Mouse (Mus musculus) hindbrain, embryonic 12.5 days (tissue): Measurements from ENCODE around the gene Nol7. TPM values are rescaled to one million over a fixed set of nuclear protein-coding genes. Genes with fewer than 3 reads are reported as not detected.

Experiments used
- ATAC-seq: fragments of 200-750 bp; cut with Nextera tagmentation; 2 replicates; pipeline ENCODE4 v1.8.0; 2017; ENCODE audit warnings: moderate TSS enrichment; ENCODE audit not compliant: low FRiP score
- H3K27ac ChIP-seq: fragments of 300-500 bp; sonication (generic); 2 replicates; pipeline ENCODE4 v1.5.1; 2016; ENCODE audit warnings: mild to moderate bottlenecking
- H3K27me3 ChIP-seq: fragments of 300-500 bp; sonication (generic); 2 replicates; pipeline ENCODE4 v1.6.1; 2016; ENCODE audit warnings: mild to moderate bottlenecking
- H3K36me3 ChIP-seq: fragments of 300-500 bp; sonication (generic); 2 replicates; pipeline ENCODE4 v1.6.1; 2016; ENCODE audit warnings: mild to moderate bottlenecking
- H3K4me1 ChIP-seq: fragments of 300-500 bp; sonication (generic); 2 replicates; pipeline ENCODE4 v1.6.1; 2016
- H3K4me2 ChIP-seq: fragments of 300-500 bp; sonication (generic); replicated peaks from 2 replicates; pipeline ENCODE4 v1.6.1; 2016; ENCODE audit warnings: mild to moderate bottlenecking
- H3K4me3 ChIP-seq: fragments of 300-500 bp; sonication (generic); 2 replicates; pipeline ENCODE4 v1.5.1; 2016; ENCODE audit warnings: mild to moderate bottlenecking
- H3K9ac ChIP-seq: fragments of 300-500 bp; sonication (generic); 2 replicates; pipeline ENCODE4 v1.6.1; 2016; ENCODE audit warnings: mild to moderate bottlenecking, moderate library complexity
- H3K9me3 ChIP-seq: fragments of 300-500 bp; sonication (generic); replicated peaks from 2 replicates; pipeline ENCODE4 v1.6.1; 2016; ENCODE audit warnings: mild to moderate bottlenecking
- WGBS: fragments of 180-500 bp; shearing (Covaris S2); methylation state at CpG from one replicate; pipeline ENCODE4 v1.1.7; 2016; 5-methylcytosine and 5-hydroxymethylcytosine counted together
- polyA plus RNA-seq: library from polyadenylated mRNA; unstranded; fragments of >200 nt; fragmentation: Nextera tagmentation; extraction: Ambion mirVana; gene quantifications from 2 replicates; pipeline ENCODE4 v1.2.1, GENCODE M21; 2016

Gene Nol7
- polyA plus RNA-seq, result 171 and 174 TPM in 2 replicates

DNA sequence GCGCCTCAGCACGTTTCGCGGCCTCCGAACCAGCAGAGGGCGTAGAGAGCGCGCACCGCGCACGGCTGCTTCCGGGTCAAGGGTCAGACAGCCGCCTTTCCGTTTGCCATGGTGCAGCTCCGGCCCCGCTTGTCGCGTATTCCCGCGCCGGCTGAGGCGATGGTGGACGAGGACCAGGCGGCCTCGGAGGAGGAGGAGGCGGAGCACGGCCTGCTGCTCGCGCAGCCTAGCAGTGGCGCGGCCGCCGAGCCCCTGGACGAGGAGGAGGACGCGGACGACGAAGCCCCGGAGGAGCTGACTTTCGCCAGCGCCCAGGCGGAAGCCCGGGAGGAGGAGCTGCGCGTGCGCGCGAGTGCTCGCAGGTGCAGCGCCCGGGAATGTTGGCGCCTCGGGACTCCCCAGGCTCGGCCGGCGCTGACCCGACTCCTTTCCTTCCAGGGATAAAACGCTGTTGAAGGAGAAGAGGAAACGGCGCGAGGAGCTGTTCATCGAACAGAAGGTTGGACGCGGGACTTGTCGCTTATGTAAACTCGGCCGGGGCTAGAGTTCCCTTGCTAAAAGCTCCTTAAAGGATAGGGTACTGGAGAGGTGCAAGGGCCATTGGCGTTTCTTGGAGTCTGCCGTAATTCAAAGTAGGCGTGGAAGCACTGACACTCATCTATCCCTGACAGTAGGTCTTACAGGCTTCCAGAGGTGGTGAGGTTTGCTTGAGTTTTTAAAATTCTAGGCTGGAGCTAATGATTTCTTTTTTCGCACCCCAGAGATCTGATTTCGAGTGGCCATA is at the start of gene Nol7:
Gene Nol7, plus strand, starts transcription at position 94 of the 784 bp plus-strand sequence.
- Histone ChIP-seq H3K4me3 (peak within 1 kb of the TSS; percentile 92), H3K27me3 (no peaks in the 10 kb centered on the region), H3K36me3 (peaks cover 46% of the 10 kb centered on the region), H3K4me2 (peak within 1 kb of the TSS; percentile 77), H3K4me1 (peaks cover 8% of the 10 kb centered on the region), H3K9ac (peak within 1 kb of the TSS; percentile 88), H3K9me3 (no peaks in the 10 kb centered on the region), H3K27ac (peak within 1 kb of the TSS; percentile 96)
- 1% methylated on average over 66 of the region's 72 CpGs for WGBS
- ATAC-seq, result peak; percentile 94

DNA sequence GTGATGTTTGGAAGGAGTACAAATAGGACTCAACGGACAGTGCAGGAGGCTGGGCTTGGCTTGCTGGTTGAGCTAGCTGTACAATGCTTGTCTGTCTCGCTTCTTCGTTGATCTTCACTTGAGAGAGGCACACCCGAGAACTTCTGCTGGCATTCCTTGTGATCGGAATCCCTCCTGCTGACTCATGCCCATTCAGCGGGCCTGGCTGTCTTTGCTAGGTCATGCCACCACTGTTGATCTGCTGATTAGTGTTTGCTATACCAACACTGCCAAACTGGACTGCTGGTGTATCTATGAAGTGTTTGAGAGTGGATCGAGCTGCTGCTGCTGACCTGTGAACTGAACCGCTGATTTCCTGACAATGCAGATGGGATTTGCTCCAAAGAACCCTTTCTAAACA is 48.8 kb upstream of the Nol7 start:
- no peak overlapping the region for H3K4me2 ChIP-seq
- WGBS, result 81% methylated on average over 8 of the region's 8 CpGs
- H3K4me3 ChIP-seq, result no peak overlapping the region
- no peaks in the 10 kb centered on the region for H3K36me3 ChIP-seq
- no peaks in the 10 kb centered on the region for H3K9me3 ChIP-seq
- H3K27ac ChIP-seq, result no peak overlapping the region
- H3K27me3 ChIP-seq, result no peaks in the 10 kb centered on the region
- no peaks in the 10 kb centered on the region for H3K4me1 ChIP-seq
- no peak for ATAC-seq
- H3K9ac ChIP-seq, result no peak overlapping the region

DNA sequence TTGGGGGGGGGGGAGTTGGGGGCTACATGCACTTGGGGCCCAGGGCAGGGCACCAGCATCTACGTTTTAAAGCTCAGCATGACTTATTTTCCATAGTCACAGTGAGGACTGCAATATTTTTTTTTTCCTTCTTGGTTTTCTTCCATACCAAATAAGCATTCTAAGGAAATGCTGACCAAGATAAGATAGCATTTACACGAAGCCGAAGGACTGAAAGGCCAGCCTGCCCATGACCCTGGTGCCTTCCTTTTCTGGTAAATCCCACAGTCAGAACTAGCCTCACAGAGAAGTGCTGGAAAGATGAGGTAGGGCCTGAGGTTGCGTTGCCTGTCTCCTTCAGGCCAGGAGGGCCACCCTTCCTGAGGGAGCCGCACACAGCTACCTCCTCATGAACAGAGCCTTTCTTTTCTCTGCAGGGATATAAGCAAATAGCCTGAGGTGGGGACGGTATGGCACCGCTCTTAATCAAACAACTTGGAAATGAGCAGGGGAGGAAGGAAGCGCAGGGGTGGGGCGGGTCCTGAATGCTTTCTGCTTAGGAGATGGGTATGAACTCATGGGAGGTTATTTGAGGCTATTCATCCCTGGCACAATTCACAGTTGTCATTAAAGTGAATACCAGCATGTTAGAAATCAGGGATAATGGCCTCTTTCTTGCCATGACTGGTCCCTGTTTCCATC is 47.6 kb upstream of the Nol7 start:
- Histone ChIP-seq H3K9ac (no peak overlapping the region), H3K27me3 (no peaks in the 10 kb centered on the region), H3K9me3 (no peaks in the 10 kb centered on the region), H3K36me3 (no peaks in the 10 kb centered on the region), H3K4me3 (no peak overlapping the region), H3K4me1 (no peaks in the 10 kb centered on the region), H3K4me2 (no peak overlapping the region), H3K27ac (no peak overlapping the region)
- WGBS, result 80% methylated on average over 9 of the region's 9 CpGs
- ATAC-seq, result no peak

DNA sequence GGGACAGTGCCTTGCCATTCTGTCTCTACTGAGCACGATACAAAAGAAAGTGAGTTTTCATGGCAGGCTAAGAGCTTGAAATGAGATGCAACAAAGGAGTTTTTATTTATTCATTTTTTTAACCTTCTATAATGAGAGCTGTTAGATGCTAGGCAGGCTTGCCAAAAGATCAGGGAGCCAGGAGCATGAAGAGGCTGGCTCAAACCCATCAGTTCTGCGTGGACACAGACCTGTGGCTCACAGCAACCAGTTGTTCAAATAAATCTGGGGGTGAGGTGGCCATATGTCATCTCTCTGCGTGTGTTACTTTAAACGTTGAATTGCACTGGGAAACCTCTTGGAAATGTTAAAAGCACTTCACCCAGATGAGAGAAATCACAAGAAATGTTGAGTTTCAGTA is 44.8 kb upstream of the Nol7 start:
- Histone ChIP-seq H3K27me3 (no peaks in the 10 kb centered on the region), H3K36me3 (no peaks in the 10 kb centered on the region), H3K9me3 (no peaks in the 10 kb centered on the region), H3K9ac (no peak overlapping the region), H3K4me1 (no peaks in the 10 kb centered on the region), H3K4me2 (no peak overlapping the region), H3K4me3 (no peak overlapping the region), H3K27ac (no peak overlapping the region)
- ATAC-seq, result no peak
- WGBS, result 81% methylated on average over 4 of the region's 4 CpGs

DNA sequence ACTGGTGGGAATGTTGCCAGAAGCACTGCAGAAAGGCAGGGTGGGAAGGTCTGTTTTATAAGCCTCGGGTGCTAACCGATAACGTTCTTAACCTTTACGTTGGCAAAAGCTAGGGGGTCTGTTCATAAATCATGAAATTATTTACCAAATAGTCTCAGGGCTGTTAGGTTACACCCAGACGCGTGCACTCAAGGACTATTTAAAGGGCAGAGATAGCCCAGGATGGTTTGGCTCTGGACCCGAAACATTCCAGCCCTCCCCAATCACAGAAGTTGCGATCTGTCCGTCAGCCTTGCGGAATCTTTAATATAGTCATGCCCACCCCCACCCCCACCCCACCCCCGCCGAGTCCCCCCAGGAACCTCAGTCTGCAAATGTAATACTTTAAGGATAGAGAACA is 43.8 kb upstream of the Nol7 start:
- Histone ChIP-seq H3K4me3 (no peak overlapping the region), H3K9ac (no peak overlapping the region), H3K4me2 (no peak overlapping the region), H3K27me3 (no peaks in the 10 kb centered on the region), H3K9me3 (no peaks in the 10 kb centered on the region), H3K27ac (no peak overlapping the region), H3K36me3 (no peaks in the 10 kb centered on the region), H3K4me1 (no peaks in the 10 kb centered on the region)
- WGBS, result 81% methylated on average over 12 of the region's 12 CpGs
- ATAC-seq, result no peak

DNA sequence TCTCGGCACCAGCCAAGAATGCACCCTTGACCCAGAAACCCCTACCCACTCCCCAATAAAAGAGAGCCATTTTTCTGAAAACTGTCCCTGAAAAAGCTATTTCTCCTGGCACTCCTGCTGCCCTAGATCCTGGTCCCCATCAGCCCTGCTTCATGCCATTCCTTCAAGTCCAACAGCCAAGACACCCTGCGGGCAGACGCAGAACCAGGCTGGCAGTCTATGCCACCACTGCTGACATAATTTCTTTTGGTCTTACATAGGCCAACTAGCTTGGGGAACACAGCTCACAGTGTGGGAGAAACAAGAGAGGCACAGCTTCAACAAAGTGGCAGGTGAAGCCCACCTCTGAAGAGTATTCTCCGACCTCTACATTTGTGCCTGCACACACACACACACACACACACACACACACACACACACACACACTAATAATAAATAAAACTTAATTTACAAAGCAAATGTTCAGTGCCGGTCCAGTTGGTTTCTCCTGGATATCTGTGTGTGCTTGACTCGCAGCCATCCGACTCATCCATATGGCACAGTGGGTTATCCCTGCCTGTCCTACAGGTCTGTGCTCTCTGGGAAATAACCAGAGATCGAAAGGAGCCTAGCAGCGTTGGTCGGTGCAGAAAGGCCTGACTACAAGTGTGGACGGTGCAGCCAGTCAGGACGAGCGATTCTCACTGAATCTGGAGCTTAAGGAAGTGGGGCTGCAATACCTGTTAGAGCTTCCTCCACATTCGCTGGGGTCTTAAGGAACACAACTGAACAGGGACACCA is 41.7 kb upstream of the Nol7 start:
- Histone ChIP-seq H3K27ac (no peak overlapping the region), H3K4me3 (no peak overlapping the region), H3K4me1 (no peaks in the 10 kb centered on the region), H3K36me3 (no peaks in the 10 kb centered on the region), H3K4me2 (no peak overlapping the region), H3K9me3 (no peaks in the 10 kb centered on the region), H3K27me3 (no peaks in the 10 kb centered on the region), H3K9ac (no peak overlapping the region)
- ATAC-seq, result no peak
- WGBS, result 88% methylated on average over 14 of the region's 14 CpGs

DNA sequence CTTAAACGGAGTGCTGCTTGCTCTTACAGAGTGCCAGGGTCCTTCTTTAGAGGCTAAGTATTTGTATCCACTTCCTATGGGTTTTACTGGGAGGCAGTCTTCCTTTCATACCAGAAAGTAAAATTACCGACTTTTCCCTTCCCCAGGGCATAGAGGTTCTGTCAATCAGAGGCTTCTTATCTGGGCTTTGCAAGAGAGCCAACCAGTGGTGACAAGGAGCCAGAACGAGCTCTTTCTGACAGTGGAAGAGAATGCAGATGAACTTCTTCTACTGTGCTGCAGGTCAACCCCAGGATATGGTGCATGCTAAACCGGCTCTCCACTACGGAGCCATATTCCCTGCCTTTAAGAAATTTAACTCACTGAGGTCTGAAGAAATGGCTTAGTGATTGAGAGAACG is 37.7 kb upstream of the Nol7 start:
- Histone ChIP-seq H3K4me2 (no peak overlapping the region), H3K9ac (no peak overlapping the region), H3K9me3 (no peaks in the 10 kb centered on the region), H3K4me3 (no peak overlapping the region), H3K4me1 (peaks cover 4% of the 10 kb centered on the region), H3K36me3 (no peaks in the 10 kb centered on the region), H3K27me3 (no peaks in the 10 kb centered on the region), H3K27ac (no peak overlapping the region)
- no peak for ATAC-seq
- WGBS, result 67% methylated on average over 6 of the region's 6 CpGs

DNA sequence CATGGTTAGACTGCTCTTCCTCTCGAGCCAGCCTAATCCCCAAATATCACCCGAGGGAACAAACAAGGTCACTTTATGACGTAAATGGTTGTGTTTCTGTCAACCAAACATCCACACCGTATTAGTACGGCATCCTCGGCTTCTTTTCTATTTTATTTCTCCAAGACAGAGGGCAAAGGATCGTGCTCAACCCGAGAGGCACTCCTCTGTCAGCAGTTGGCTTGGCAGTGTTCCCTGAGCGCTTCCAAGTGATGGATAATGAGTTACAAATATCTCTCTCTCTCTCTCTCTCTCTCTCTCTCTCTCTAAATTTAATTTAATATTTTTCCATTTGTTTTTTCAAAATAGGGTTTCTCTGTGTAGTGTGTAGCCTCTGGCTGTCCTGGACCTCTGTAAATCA is 35.8 kb upstream of the Nol7 start:
- ATAC-seq, result no peak
- Histone ChIP-seq H3K9me3 (no peaks in the 10 kb centered on the region), H3K4me3 (no peak overlapping the region), H3K36me3 (no peaks in the 10 kb centered on the region), H3K4me2 (no peak overlapping the region), H3K27ac (no peak overlapping the region), H3K4me1 (peaks cover 7% of the 10 kb centered on the region), H3K9ac (no peak overlapping the region), H3K27me3 (no peaks in the 10 kb centered on the region)
- 88% methylated on average over 9 of the region's 9 CpGs for WGBS

DNA sequence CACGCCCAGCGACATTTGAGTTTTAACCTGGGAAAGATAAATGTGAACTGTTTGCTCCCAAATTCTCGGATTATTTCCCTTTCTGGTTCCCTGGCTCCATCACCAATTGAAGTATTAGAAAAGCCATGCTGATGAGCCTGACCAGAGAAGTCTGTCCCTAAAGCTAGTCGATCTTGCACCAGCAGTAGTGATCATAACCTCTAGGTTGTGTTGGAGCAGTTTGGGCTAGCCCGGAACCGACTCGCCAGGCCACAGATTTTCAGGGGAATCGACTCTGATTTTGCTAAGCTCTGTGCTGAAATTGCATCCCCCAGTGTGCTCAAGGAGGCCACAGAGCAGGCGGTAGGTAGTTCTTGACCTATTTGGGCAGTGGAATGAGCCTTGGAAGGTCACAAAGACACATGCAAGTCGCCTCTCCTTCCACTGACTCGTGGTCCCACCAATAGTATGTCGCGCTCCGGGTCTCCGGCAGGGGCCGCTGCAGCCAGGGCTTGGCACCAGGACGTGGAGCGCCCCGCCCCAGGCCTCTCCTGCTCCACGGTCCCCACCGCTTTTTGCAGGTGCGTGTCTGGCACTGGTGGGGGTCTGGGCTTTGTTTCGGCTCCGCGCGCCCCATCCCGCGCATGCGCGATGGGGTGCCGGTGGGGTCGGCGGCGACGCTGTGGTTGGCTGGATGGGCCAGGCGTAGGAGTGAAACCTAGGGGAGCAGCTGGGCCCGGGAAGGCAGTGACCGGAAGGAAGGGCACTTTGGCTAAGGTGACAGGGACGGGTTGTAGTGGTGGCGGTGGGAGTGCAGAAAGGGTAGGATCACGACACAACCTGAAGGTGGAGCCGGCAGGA is 33.0 kb upstream of the Nol7 start, which contains the start of gene Sirt5:
Gene Sirt5, plus strand, starts transcription at position 512 of the 840 bp plus-strand sequence.
- Histone ChIP-seq H3K27ac (peak within 1 kb of the TSS; percentile 74), H3K9ac (peak within 1 kb of the TSS; percentile 73), H3K4me3 (peak within 1 kb of the TSS; percentile 54), H3K4me1 (peaks cover 7% of the 10 kb centered on the region), H3K36me3 (no peaks in the 10 kb centered on the region), H3K27me3 (no peaks in the 10 kb centered on the region), H3K4me2 (peak within 1 kb of the TSS; percentile 82), H3K9me3 (no peaks in the 10 kb centered on the region)
- ATAC-seq, result peak; percentile 95
- WGBS, result 15% methylated on average over 42 of the region's 42 CpGs

DNA sequence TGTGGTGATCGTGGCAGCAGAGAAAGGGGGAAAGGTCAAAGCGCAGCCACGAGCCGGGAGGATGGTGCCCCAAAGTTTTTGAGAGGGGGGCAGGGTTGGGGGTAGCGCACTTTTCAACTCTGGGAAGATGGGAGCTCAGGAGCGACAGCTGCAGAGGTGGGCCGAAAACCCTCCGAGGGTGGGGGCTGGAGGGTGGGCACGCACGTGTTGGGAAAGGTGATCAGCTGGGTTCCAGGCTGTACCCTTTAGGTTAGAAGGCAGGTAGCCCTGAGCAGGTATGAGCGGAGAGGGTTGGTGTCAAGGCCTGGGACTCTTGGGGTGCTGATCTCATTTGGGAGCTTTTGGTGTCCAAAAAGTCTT is 32.4 kb upstream of the Nol7 start:
- H3K36me3 ChIP-seq, result peaks cover 4% of the 10 kb centered on the region; the same call in 1 of the 2 replicates
- H3K4me2 ChIP-seq, result peak overlapping the region; percentile 82
- peak overlapping the region; percentile 73 for H3K9ac ChIP-seq
- peak overlapping the region; percentile 74 for H3K27ac ChIP-seq
- no peaks in the 10 kb centered on the region for H3K27me3 ChIP-seq
- H3K9me3 ChIP-seq, result no peaks in the 10 kb centered on the region
- H3K4me3 ChIP-seq, result peak overlapping the region; percentile 54
- peaks cover 7% of the 10 kb centered on the region for H3K4me1 ChIP-seq
- peak; percentile 45 for ATAC-seq
- WGBS, result 9% methylated on average over 11 of the region's 11 CpGs

DNA sequence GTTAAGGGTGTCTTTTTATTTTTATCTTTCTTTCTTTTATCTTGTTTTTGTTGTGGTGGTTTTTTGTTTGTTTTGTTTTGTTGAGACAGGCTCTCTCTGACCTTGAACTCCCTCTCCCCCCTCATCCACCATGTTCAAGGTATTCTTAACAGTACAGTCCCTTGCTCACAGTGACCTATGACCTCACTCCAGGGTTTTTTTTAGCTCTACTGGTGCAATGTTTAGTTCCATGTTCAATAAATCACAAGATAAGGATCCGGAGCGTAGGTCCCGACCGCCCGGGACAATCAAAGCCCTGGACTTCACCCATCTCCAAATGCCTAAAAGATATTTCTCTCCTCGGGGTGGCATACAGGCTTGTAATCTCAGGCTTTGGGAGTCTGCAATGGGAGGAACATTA is 28.1 kb upstream of the Nol7 start:
- peaks cover 32% of the 10 kb centered on the region for H3K36me3 ChIP-seq
- 94% methylated on average over 6 of the region's 6 CpGs for WGBS

More for the DNA sequence above, 28.1 kb upstream of the Nol7 start:
- no peak overlapping the region for H3K4me3 ChIP-seq
- no peak for ATAC-seq
- no peaks in the 10 kb centered on the region for H3K27me3 ChIP-seq
- H3K4me1 ChIP-seq, result peaks cover 4% of the 10 kb centered on the region
- H3K27ac ChIP-seq, result no peak overlapping the region
- no peak overlapping the region for H3K9ac ChIP-seq
- no peaks in the 10 kb centered on the region for H3K9me3 ChIP-seq
- no peak overlapping the region for H3K4me2 ChIP-seq
